Mouse (Mus musculus): Measurements from ENCODE around the gene Klra3.
"Not testable (repeated sequence)": the region's sequence is repeated elsewhere in the genome, so short reads cannot be mapped to it uniquely, and the experiment has no call there.

The Klra3 gene

GRCm38 (mm10) chr6:130337411-130337810 lies at the start of gene Klra3:
Gene Klra3, minus strand, starts transcription at chr6:130337574.
- no peak for DNase-seq (ENCODE audit: low spot score in 2 of 2)

GRCm38 (mm10) chr6:130386750-130387149 lies 49.4 kb upstream of the Klra3 start, which contains the start of gene Klra1:
Gene Klra1, minus strand, starts transcription at chr6:130386874.
- no peak for DNase-seq (ENCODE audit: low spot score in 2 of 2)

GRCm38 (mm10) chr6:130385803-130386202 lies 48.4 kb upstream of the Klra3 start:
- DNase-seq (ENCODE audit: low spot score in 2 of 2): no peak

GRCm38 (mm10) chr6:130382375-130382774 lies 45.0 kb upstream of the Klra3 start:
- DNase-seq (ENCODE audit: low spot score in 2 of 2): no peak

GRCm38 (mm10) chr6:130345381-130345780 lies 8.0 kb upstream of the Klra3 start:
- DNase-seq (ENCODE audit: low spot score in 2 of 2): not testable (repeated sequence)

- DNase-seq (ENCODE audit: low spot score in 2 of 2): not testable (repeated sequence)
Observed at GRCm38 (mm10) chr6:130341973-130342372, 4.6 kb upstream of the Klra3 start.

GRCm38 (mm10) chr6:130287984-130288649 lies 49.3 kb downstream of the Klra3 start:
- no peak for DNase-seq (ENCODE audit: low spot score in 2 of 2)

GRCm38 (mm10) chr6:130281828-130282227 lies 55.5 kb downstream of the Klra3 start, which contains the start of gene Klra10:
Gene Klra10, minus strand, starts transcription at chr6:130281928.
- not testable (repeated sequence) for DNase-seq (ENCODE audit: low spot score in 2 of 2)
